Mouse (Mus musculus) neural tube, embryonic 13.5 days (tissue): ENCODE data around the gene Gm20388. TPM values are rescaled to one million over a fixed set of nuclear protein-coding genes. Genes with fewer than 3 reads are reported as not detected.

Source experiments
- ATAC-seq: fragments of 200-750 bp; cut with Nextera tagmentation; 2 replicates; pipeline ENCODE4 v1.8.0; 2017; ENCODE audit warnings: low read depth, mild to moderate bottlenecking, moderate TSS enrichment, moderate library complexity
- H3K27ac ChIP-seq: fragments of 300-500 bp; sonication (generic); replicated peaks from 2 replicates; pipeline ENCODE4 v1.5.1; 2015; ENCODE audit warnings: moderate library complexity, mild to moderate bottlenecking, inconsistent platforms
- H3K27me3 ChIP-seq: fragments of 300-500 bp; sonication (generic); 2 replicates; pipeline ENCODE4 v1.6.1; 2015; ENCODE audit warnings: mild to moderate bottlenecking, inconsistent platforms
- H3K36me3 ChIP-seq: fragments of 300-500 bp; sonication (generic); 2 replicates; pipeline ENCODE4 v1.6.1; 2015; ENCODE audit warnings: mild to moderate bottlenecking, inconsistent platforms
- H3K4me1 ChIP-seq: fragments of 300-500 bp; sonication (generic); replicated peaks from 2 replicates; pipeline ENCODE4 v1.6.1; 2015; ENCODE audit warnings: inconsistent platforms
- H3K4me2 ChIP-seq: fragments of 300-500 bp; sonication (generic); 2 replicates; pipeline ENCODE4 v1.6.1; 2015; ENCODE audit warnings: inconsistent platforms, mild to moderate bottlenecking, moderate library complexity
- H3K4me3 ChIP-seq: fragments of 300-500 bp; sonication (generic); 2 replicates; pipeline ENCODE4 v1.5.1; 2015; ENCODE audit warnings: mild to moderate bottlenecking, inconsistent platforms
- H3K9ac ChIP-seq: fragments of 300-500 bp; sonication (generic); 2 replicates; pipeline ENCODE4 v1.6.1; 2015; ENCODE audit warnings: moderate library complexity, mild to moderate bottlenecking, inconsistent platforms
- H3K9me3 ChIP-seq: fragments of 300-500 bp; sonication (generic); 2 replicates; pipeline ENCODE4 v1.6.1; 2016; ENCODE audit warnings: inconsistent platforms
- WGBS: fragments of 180-500 bp; shearing (Covaris S2); methylation state at CpG from one replicate; pipeline ENCODE4 v1.1.7; 2015; 5-methylcytosine and 5-hydroxymethylcytosine counted together
- polyA plus RNA-seq: library from polyadenylated mRNA; unstranded; fragments of >200 nt; fragmentation: Nextera tagmentation; extraction: Ambion mirVana; gene quantifications from 2 replicates; pipeline ENCODE4 v1.2.1, GENCODE M21; 2015

Gm20388 gene
- polyA plus RNA-seq, 1 experiment from 2014 or later: 0.27 TPM

DNA sequence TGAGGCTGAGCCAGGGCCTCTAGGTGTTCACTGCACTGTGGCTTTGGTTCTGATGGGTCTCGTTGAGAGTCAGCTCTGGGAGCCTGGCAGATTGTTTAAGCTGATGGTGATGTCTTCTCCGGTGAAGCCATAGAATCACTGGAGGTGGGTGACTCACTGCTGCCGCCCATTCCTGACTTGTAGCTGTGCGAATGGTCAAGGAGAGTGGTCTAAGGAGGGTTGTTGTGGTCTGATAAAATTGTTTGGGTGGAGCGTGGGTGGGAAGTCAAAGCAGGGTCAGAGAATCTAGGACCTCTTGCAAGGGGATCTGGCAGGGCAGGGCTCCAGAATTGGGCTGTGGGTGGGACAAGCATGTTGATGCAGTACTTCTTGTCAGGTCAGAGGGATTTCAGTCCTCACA is 2100.0 kb downstream of the Gm20388 start:
- Histone ChIP-seq H3K4me1 (no peaks in the 10 kb centered on the region), H3K27me3 (no peaks in the 10 kb centered on the region), H3K4me2 (no peak overlapping the region), H3K9me3 (no peaks in the 10 kb centered on the region), H3K4me3 (no peak overlapping the region), H3K9ac (no peak overlapping the region), H3K27ac (no peak overlapping the region), H3K36me3 (peaks cover 57% of the 10 kb centered on the region)
- no peak for ATAC-seq
- 91% methylated on average over 5 of the region's 5 CpGs for WGBS

DNA sequence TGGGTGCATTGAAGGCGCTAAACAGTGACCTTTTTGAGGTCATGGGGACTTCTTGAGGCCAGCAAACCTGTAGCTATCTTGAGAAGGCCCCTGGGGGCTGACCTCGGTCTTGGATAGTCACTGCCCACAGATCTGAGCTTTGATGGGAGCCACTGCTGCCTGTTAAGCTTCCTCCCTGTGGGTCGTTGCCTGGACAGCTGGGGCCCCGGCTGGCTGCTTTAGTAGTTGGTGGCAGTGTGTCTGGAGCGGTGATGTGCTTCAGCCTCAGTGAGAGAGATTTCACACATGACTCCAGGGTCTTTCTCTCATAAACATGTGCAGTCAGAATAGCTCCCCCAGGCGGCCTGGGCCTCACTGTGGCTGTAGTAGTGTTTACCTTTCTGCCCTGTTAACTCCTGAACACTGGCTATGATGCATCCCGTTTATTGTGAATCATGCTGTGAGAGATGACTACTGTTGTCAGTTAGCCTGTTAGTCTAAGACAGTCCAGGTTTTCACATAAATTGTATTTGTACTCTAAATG is 2100.5 kb downstream of the Gm20388 start:
- WGBS: 55% methylated on average over 7 of the region's 7 CpGs
- H3K36me3 ChIP-seq: peaks cover 58% of the 10 kb centered on the region
- no peaks in the 10 kb centered on the region for H3K4me1 ChIP-seq
- no peaks in the 10 kb centered on the region for H3K27me3 ChIP-seq
- no peak for ATAC-seq
- no peak overlapping the region for H3K9ac ChIP-seq
- no peak overlapping the region for H3K4me3 ChIP-seq
- no peak overlapping the region for H3K4me2 ChIP-seq
- H3K9me3 ChIP-seq: no peaks in the 10 kb centered on the region
- no peak overlapping the region for H3K27ac ChIP-seq

DNA sequence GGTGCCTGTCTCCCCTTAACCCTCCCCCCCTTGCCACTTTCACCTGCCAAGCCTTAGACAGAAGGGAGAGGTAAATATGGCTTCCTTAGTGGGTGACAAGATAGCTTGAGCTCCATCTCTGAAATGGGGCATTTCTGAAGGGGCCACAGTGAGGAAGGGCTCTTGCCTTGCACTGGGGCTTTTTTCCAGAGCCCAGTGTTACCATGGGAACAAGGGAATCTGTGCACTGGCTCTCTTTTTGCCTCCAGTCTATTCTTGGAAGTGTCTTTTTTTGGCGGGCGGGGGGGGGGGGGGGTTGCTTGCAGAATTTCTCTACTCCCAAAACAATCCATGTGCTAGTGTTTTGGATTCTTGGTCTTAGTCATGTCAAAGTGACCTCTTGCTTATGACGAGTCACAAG is 2104.0 kb downstream of the Gm20388 start:
- Histone ChIP-seq H3K9ac (no peak overlapping the region), H3K4me1 (0 out of 2 replicates have a peak, but pooled peaks cover 6% of the 10 kb centered on the region), H3K9me3 (no peaks in the 10 kb centered on the region), H3K36me3 (peaks cover 60% of the 10 kb centered on the region), H3K4me3 (no peak overlapping the region), H3K4me2 (no peak overlapping the region), H3K27me3 (no peaks in the 10 kb centered on the region), H3K27ac (no peak overlapping the region)
- 68% methylated on average over 3 of the region's 3 CpGs for WGBS
- ATAC-seq: no peak

DNA sequence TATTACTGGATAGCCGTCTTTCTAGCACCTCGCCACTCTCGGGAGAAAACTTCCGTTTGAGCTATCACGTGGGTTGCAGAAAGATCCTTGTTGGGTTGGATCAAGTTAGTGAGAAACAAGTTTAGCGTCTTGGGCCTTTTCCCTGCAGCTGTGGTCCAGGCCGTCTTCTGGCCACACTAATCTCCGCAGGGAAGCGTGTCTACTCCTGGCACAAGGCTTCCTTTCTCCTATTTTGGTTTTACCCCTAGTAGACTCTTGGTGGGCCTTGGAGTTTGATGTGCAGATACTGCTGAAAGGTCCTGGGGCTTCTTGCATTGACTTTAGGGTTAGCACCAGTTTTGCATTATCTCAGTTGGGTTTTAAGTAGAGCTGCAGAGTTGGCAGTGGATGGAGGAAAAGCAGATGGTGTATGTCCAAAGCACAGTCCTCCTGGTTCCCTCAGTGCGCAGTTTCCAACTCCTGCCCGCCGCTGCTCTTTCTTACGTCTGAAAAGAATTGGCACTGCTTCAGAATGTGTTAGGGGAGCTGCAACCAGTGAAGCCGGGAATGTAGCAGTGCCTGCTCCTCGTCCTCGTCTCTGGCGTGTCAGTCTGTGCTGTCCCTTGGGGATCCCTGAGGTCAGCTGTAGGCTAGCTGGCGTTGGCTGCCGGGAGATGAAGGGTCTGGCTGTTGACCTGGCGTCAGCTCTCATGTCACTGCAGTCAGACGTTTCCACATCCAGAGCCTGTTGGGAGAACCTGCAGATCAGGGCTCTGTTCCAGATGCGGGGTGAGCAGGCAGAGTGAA is 2107.6 kb downstream of the Gm20388 start:
- no peak for ATAC-seq
- H3K9me3 ChIP-seq: no peaks in the 10 kb centered on the region
- no peak overlapping the region for H3K27ac ChIP-seq
- H3K4me2 ChIP-seq: no peak overlapping the region
- H3K36me3 ChIP-seq: peaks cover 60% of the 10 kb centered on the region
- peaks cover 6% of the 10 kb centered on the region; the same call in 1 of the 2 replicates for H3K4me1 ChIP-seq
- 79% methylated on average over 22 of the region's 22 CpGs for WGBS
- no peak overlapping the region for H3K4me3 ChIP-seq
- H3K27me3 ChIP-seq: no peaks in the 10 kb centered on the region
- no peak overlapping the region for H3K9ac ChIP-seq

DNA sequence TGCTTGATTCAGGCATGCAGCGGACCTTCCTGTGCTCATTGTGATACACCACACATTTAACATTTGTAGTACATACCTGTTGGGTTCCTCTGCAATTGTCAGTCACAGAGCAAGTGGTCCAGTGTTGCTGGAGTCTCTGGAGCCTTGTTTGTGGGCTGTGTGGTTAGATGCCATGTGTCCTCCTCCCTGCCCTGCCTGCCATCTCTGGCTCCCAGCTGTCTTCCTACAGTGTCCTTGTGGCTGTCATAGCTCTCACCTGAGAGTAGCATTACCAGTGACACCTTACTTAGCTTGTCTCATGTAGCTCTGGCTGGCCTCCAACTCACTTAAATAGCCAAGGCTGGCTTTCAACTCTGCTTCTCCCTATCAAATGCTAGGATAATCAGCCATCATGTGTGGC is 2108.5 kb downstream of the Gm20388 start:
- 94% methylated on average over 1 of the region's 1 CpGs for WGBS

DNA sequence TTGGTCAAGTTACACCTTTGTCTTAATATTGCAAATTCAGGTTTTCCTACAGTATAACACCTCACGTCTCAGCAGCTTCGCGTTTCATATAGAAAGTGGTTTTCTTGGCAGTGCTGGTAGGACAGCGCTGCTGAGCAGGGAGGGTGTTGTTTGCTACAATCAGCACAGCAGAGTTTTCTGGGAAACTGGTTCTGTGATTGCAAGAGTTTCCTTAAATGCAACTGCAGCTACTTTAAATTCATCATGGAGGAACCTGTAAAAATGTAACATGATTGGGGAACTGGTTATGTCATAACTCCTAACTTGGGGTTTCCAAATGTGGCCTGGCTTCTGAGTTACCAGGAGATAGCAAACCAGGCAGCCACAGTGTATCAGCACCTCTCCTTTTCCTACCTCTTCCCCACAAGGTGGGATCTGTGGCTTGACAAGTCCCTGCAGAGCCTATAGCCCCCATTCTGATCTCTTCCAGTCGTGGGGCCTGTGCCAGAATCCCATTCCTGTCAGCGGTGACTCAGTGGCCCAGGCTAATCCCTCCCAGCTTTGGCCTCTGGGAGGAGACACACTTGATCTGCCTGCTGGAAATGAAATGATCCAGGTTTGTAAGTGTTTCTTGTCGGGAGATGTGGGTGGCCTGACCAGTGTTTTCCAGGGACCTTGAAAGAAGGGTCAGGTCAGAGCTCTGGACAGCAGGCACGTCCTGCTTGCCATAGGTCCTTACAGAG is 2109.6 kb downstream of the Gm20388 start:
- Histone ChIP-seq H3K36me3 (peaks cover 74% of the 10 kb centered on the region), H3K4me2 (no peak overlapping the region), H3K9ac (no peak overlapping the region), H3K4me3 (no peak overlapping the region), H3K4me1 (peaks cover 6% of the 10 kb centered on the region; the same call in 1 of the 2 replicates), H3K27ac (no peak overlapping the region), H3K9me3 (no peaks in the 10 kb centered on the region), H3K27me3 (no peaks in the 10 kb centered on the region)
- ATAC-seq: no peak
- WGBS: 89% methylated on average over 8 of the region's 8 CpGs

More for the DNA sequence above, 2108.5 kb downstream of the Gm20388 start:
- Histone ChIP-seq H3K27ac (no peak overlapping the region), H3K4me1 (peaks cover 6% of the 10 kb centered on the region; the same call in 1 of the 2 replicates), H3K4me3 (no peak overlapping the region), H3K4me2 (no peak overlapping the region), H3K9ac (no peak overlapping the region), H3K9me3 (no peaks in the 10 kb centered on the region), H3K27me3 (no peaks in the 10 kb centered on the region), H3K36me3 (peaks cover 64% of the 10 kb centered on the region)
- ATAC-seq: no peak

DNA sequence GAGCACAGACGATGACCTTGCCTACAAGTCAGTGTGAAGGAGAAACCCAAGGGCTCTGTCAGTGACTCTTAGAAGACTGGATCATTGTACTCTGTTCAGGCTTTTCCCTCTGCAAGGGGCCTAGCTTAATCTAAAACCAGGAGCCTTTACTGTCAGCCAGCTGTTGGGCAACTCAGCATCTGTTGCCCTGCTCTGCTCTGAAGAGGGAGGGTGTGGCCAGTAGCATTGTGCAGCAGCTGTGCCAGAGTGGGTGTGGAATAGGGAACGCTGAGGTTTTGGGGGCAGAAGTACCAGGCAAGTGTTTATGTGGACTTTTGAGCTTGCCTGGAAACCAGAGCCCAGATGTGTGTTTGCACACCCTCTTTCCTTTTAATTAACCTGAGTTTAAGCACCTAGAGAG is 2111.1 kb downstream of the Gm20388 start:
- WGBS: 89% methylated on average over 2 of the region's 2 CpGs
- Histone ChIP-seq H3K4me2 (no peak overlapping the region), H3K4me1 (peaks cover 6% of the 10 kb centered on the region; the same call in 1 of the 2 replicates), H3K27me3 (no peaks in the 10 kb centered on the region), H3K9me3 (no peaks in the 10 kb centered on the region), H3K4me3 (no peak overlapping the region), H3K36me3 (peaks cover 77% of the 10 kb centered on the region), H3K27ac (no peak overlapping the region), H3K9ac (no peak overlapping the region)
- ATAC-seq: no peak

DNA sequence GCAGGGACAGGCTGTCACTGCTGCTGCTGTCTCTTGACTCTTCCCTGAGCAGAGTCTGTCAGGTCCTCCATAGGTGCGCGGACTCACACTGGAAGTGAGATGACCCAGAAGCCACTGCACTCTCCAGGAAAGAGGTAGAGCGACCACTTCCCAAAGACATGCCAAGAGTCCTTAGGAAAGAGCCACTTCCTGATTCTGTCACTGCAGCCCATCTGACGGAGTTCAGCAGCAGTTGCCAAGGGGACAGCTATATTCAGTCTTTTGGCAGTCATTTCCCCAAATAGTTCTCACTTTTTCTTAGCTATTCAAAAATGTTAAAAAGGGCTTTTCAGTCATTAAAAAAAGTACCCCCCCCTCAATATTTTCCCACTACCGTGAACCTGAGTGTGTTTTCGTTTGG is 2111.6 kb downstream of the Gm20388 start:
- no peak for ATAC-seq
- peaks cover 6% of the 10 kb centered on the region; the same call in 1 of the 2 replicates for H3K4me1 ChIP-seq
- no peaks in the 10 kb centered on the region for H3K27me3 ChIP-seq
- no peak overlapping the region for H3K4me3 ChIP-seq
- H3K36me3 ChIP-seq: peaks cover 77% of the 10 kb centered on the region
- 84% methylated on average over 6 of the region's 6 CpGs for WGBS
- H3K27ac ChIP-seq: no peak overlapping the region
- H3K9me3 ChIP-seq: no peaks in the 10 kb centered on the region
- no peak overlapping the region for H3K4me2 ChIP-seq
- no peak overlapping the region for H3K9ac ChIP-seq

DNA sequence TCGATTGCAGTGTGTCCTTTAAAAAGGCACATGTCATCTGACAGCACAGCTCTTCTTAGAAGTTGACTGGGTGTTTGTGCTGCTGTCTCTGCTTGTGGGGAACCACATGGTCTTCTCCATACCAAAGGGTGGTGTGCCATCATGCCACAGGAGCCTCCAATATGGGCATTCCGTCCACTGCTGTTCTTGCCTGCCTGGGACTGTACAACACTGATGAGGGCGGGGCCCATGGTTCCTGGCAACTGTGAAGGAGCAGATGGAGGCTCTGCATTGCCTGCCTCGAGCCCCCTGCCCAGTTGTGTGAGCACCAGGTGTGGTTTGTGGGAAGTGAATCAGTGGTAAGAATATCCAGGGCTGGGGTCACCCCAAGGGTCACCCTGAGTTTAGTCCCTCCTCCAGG is 2112.1 kb downstream of the Gm20388 start:
- WGBS: 73% methylated on average over 4 of the region's 4 CpGs
- peaks cover 6% of the 10 kb centered on the region; the same call in 1 of the 2 replicates for H3K4me1 ChIP-seq
- H3K27me3 ChIP-seq: no peaks in the 10 kb centered on the region
- H3K9me3 ChIP-seq: no peaks in the 10 kb centered on the region
- H3K4me2 ChIP-seq: no peak overlapping the region
- ATAC-seq: no peak
- peaks cover 77% of the 10 kb centered on the region for H3K36me3 ChIP-seq
- H3K9ac ChIP-seq: no peak overlapping the region
- no peak overlapping the region for H3K4me3 ChIP-seq
- H3K27ac ChIP-seq: no peak overlapping the region

DNA sequence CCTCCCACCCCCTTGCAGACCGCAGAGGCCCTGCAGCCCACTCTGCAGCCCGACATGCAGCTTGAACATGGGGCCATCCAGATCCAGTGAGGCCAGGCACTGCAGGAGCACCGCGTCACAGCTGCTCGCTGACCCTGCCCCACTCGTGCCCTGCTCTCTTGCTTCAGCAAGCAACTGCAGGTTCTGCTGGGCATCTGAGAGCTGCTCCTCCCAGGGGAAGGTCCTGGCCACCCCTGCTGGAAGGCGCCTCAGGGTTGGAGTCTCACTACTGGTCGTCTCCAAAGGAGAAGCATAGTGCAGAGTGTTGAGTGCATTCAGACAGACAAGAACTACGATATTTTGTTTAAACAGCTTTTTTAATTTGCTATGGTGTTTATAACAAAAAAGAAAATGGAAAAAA is 2114.9 kb downstream of the Gm20388 start:
- no peak overlapping the region for H3K27ac ChIP-seq
- no peak for ATAC-seq
- H3K9me3 ChIP-seq: no peaks in the 10 kb centered on the region
- 91% methylated on average over 9 of the region's 9 CpGs for WGBS
- H3K36me3 ChIP-seq: peaks cover 52% of the 10 kb centered on the region
- H3K4me3 ChIP-seq: no peak overlapping the region
- no peaks in the 10 kb centered on the region for H3K27me3 ChIP-seq
- no peak overlapping the region for H3K4me2 ChIP-seq
- H3K9ac ChIP-seq: no peak overlapping the region
- peaks cover 9% of the 10 kb centered on the region for H3K4me1 ChIP-seq

DNA sequence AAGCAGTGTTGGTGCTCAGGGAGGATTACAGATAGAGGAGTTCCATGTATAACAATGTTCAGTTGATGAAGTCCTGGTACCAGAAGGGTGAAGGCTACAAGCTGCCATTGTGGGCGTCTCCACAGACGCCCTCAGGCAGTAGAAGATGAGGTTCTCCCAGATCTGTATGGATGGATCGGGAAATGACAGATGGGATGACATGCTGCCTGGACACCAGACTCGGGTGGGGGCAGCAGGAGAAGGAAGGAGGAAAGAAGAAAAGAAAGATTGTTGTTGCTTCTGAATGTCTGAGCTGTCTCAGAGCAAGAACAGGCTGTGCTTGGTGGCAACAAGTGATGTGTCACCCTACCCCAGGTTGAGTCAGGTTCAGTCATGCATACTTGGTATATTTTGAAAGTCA is 2117.5 kb downstream of the Gm20388 start:
- H3K4me1 ChIP-seq: peaks cover 34% of the 10 kb centered on the region
- H3K9ac ChIP-seq: no peak overlapping the region
- H3K9me3 ChIP-seq: no peaks in the 10 kb centered on the region
- H3K27me3 ChIP-seq: no peaks in the 10 kb centered on the region
- H3K4me3 ChIP-seq: no peak overlapping the region
- ATAC-seq: no peak
- WGBS: 80% methylated on average over 4 of the region's 4 CpGs
- no peak overlapping the region for H3K4me2 ChIP-seq
- peaks cover 44% of the 10 kb centered on the region for H3K36me3 ChIP-seq
- no peak overlapping the region for H3K27ac ChIP-seq

DNA sequence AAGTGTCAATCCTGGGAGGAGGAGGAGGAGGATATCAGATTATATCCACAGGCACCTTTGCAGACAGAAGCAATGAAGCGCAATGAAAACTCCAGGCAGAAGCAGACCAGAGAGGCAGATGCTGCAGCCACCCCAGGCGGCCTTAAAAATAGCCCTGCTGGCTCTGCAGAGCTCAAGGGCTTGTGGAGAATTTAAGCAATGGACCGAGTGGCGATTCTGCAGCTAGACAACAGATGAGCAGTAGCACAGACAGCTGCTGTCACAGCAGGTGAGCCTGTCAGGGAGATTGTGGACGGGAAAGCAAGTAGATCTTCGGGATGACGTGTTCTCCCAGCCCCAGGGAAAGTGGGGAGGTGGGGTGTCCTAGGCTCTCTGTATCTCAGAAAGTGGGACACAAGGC is 2120.3 kb downstream of the Gm20388 start:
- Histone ChIP-seq H3K27me3 (no peaks in the 10 kb centered on the region), H3K9me3 (no peaks in the 10 kb centered on the region), H3K4me1 (peaks cover 34% of the 10 kb centered on the region), H3K9ac (0 out of 2 replicates have a peak overlapping the region, but pooled peaks have one; percentile 38), H3K4me2 (no peak overlapping the region), H3K36me3 (peaks cover 18% of the 10 kb centered on the region), H3K27ac (peak overlapping the region; percentile 52; the same call in 1 of the 2 replicates), H3K4me3 (no peak overlapping the region)
- WGBS: 28% methylated on average over 7 of the region's 7 CpGs
- ATAC-seq: no peak
